Mouse (Mus musculus): Measurements from ENCODE around the gene Aplnr. TPM values are rescaled to one million over a fixed set of nuclear protein-coding genes. Genes with fewer than 3 reads are reported as not detected.

The Aplnr gene
- total and polyA plus RNA-seq, 3 experiments: not detected

- H3K4me1 ChIP-seq (ENCODE audit: control insufficient read depth in 1 of 2, insufficient read depth in 2 of 2): no peaks in the 10 kb centered on the region
- H3K9me3 ChIP-seq (replicated peaks; ENCODE audit: low read length): no peaks in the 10 kb centered on the region
- H3K79me2 ChIP-seq (replicated peaks; ENCODE audit: control insufficient read depth, extremely low read depth, insufficient read depth, poor library complexity, severe bottlenecking): no peaks in the 10 kb centered on the region
- in situ Hi-C loops (cut with MboI; ENCODE audit: low pct_ligation_motif_present, low pct_unique_long_range_greater_than_20kb, low sequenced_read_pairs) (no loop called here), dilution Hi-C loops (cut with MboI; ENCODE audit: extremely low pct_ligation_motif_present, extremely low pct_unique_long_range_greater_than_20kb, low sequenced_read_pairs) (no loop called here)
- H3K36me3 ChIP-seq (replicated peaks in 1 of 2; ENCODE audit: control insufficient read depth in 1 of 2, insufficient read depth in 1 of 2, low read length in 1 of 2): no peaks in the 10 kb centered on the region
- peak overlapping the region; percentile 47; the same call in 1 of the 2 replicates for H3K4me2 ChIP-seq (ENCODE audit: insufficient read depth, low read depth, poor library complexity, severe bottlenecking)
- no peak for DNase-seq (ENCODE audit: extremely low read depth)
- H3K27me3 ChIP-seq (replicated peaks): no peaks in the 10 kb centered on the region
- no peak overlapping the region for H3K4me3 ChIP-seq (replicated peaks in 1 of 3; ENCODE audit: low read depth in 2 of 3, low read length in 2 of 3, poor library complexity in 1 of 3)
- no peak overlapping the region for H3K27ac ChIP-seq (ENCODE audit: insufficient read depth, low read depth)
- no peak for TF ChIP-seq MXI1 (IDR thresholded peaks at IDR 0.05; ENCODE audit: low read depth, low read length)
- no peak for TF ChIP-seq MAFK (IDR thresholded peaks at IDR 0.05; ENCODE audit: insufficient replicate concordance, low read length)
- H3K9ac ChIP-seq (ENCODE audit: insufficient read depth, low read depth): no peak overlapping the region
Observed at GRCm38 (mm10) chr2:85093376-85093775, 42.6 kb upstream of the Aplnr start.

GRCm38 (mm10) chr2:85095906-85096305 lies 40.1 kb upstream of the Aplnr start:
- Histone ChIP-seq H3K27ac (ENCODE audit: insufficient read depth, low read depth) (no peak overlapping the region), H3K4me1 (ENCODE audit: control insufficient read depth in 1 of 2, insufficient read depth in 2 of 2) (no peaks in the 10 kb centered on the region), H3K4me2 (ENCODE audit: insufficient read depth, low read depth, poor library complexity, severe bottlenecking) (no peak overlapping the region), H3K4me3 (replicated peaks in 1 of 3; ENCODE audit: low read depth in 2 of 3, low read length in 2 of 3, poor library complexity in 1 of 3) (no peak overlapping the region), H3K79me2 (replicated peaks; ENCODE audit: control insufficient read depth, extremely low read depth, insufficient read depth, poor library complexity, severe bottlenecking) (no peaks in the 10 kb centered on the region), H3K9me3 (replicated peaks; ENCODE audit: low read length) (no peaks in the 10 kb centered on the region), H3K27me3 (replicated peaks) (no peaks in the 10 kb centered on the region), H3K9ac (ENCODE audit: insufficient read depth, low read depth) (no peak overlapping the region), H3K36me3 (replicated peaks in 1 of 2; ENCODE audit: control insufficient read depth in 1 of 2, insufficient read depth in 1 of 2, low read length in 1 of 2) (no peaks in the 10 kb centered on the region)
- dilution Hi-C loops (cut with MboI; ENCODE audit: extremely low pct_ligation_motif_present, extremely low pct_unique_long_range_greater_than_20kb, low sequenced_read_pairs) (no loop called here), in situ Hi-C loops (cut with MboI; ENCODE audit: low pct_ligation_motif_present, low pct_unique_long_range_greater_than_20kb, low sequenced_read_pairs) (no loop called here)
- no peak for DNase-seq (ENCODE audit: extremely low read depth)
- TF ChIP-seq HCFC1 (IDR thresholded peaks at IDR 0.05; ENCODE audit: low read depth, low read length): no peak
- TF ChIP-seq USF2 (conservative IDR thresholded peaks at IDR 0.05; ENCODE audit: low read depth, low read length): no peak
- TF ChIP-seq ZC3H11A (IDR thresholded peaks at IDR 0.05; ENCODE audit: low read depth, low read length): no peak
- TF ChIP-seq SIN3A (IDR thresholded peaks at IDR 0.05; ENCODE audit: low read length): no peak
- no peak for TF ChIP-seq SMC3 (IDR thresholded peaks at IDR 0.05; ENCODE audit: low read depth, low read length)
- TF ChIP-seq EP300 (IDR thresholded peaks at IDR 0.05; ENCODE audit: low read length): no peak
- no peak for TF ChIP-seq RAD21 (IDR thresholded peaks at IDR 0.05; ENCODE audit: low read depth, low read length)
- no peak for TF ChIP-seq MXI1 (IDR thresholded peaks at IDR 0.05; ENCODE audit: low read depth, low read length)
- TF ChIP-seq CHD1 (IDR thresholded peaks at IDR 0.05; ENCODE audit: low read depth, low read length): no peak
- TF ChIP-seq MAFK (IDR thresholded peaks at IDR 0.05; ENCODE audit: insufficient replicate concordance, low read length): no peak
- TF ChIP-seq ZMIZ1 (IDR thresholded peaks at IDR 0.05; ENCODE audit: low read depth, low read length): no peak
- TF ChIP-seq JUN (IDR thresholded peaks at IDR 0.05; ENCODE audit: insufficient read depth, low read depth, low read length): no peak
- no peak for TF ChIP-seq USF1 (IDR thresholded peaks at IDR 0.05; ENCODE audit: low read depth, low read length)
- no peak for TF ChIP-seq GABPA (IDR thresholded peaks at IDR 0.05; ENCODE audit: insufficient replicate concordance, low read depth, low read length)
- no peak for TF ChIP-seq IRF4 (IDR thresholded peaks at IDR 0.05; ENCODE audit: low read depth, low read length)
- TF ChIP-seq POLR2AphosphoS2 (IDR thresholded peaks at IDR 0.05; ENCODE audit: low read depth, low read length): no peak
- no peak for TF ChIP-seq POLR2A (IDR thresholded peaks at IDR 0.05; ENCODE audit: low read depth, low read length)
- no peak for TF ChIP-seq BHLHE40 (IDR thresholded peaks at IDR 0.05; ENCODE audit: low read depth, low read length)
- TF ChIP-seq ELF1 (IDR thresholded peaks at IDR 0.05; ENCODE audit: low read depth, low read length): no peak
- TF ChIP-seq CTCF (conservative IDR thresholded peaks at IDR 0.05 in 1 of 2, IDR thresholded peaks at IDR 0.05 in 1 of 2; ENCODE audit: low read depth in 2 of 2, low read length in 2 of 2): no peak
